Mouse (Mus musculus) liver, adult 2 months (tissue): ENCODE measurements around the gene Msl1. TPM values are rescaled to one million over a fixed set of nuclear protein-coding genes. Genes with fewer than 3 reads are reported as not detected.

Experiments used
- DNase-seq: peaks from one replicate; pipeline ENCODE4 v3.0.0-alpha.2; 2011; ENCODE audit warnings: low read depth, low spot score; ENCODE audit errors: extremely low read depth
- H3K27ac ChIP-seq: fragments of 200-500 bp; replicated peaks from 2 replicates; pipeline ENCODE4 v1.5.1; 2012; ENCODE audit warnings: low read depth, mild to moderate bottlenecking, control low read depth, inconsistent platforms, low read length; ENCODE audit not compliant: insufficient read depth
- H3K27me3 ChIP-seq: fragments of 200-500 bp; 2 replicates; pipeline ENCODE4 v1.6.1; 2012; ENCODE audit warnings: mild to moderate bottlenecking, moderate library complexity, low read length, inconsistent platforms; ENCODE audit not compliant: control insufficient read depth, insufficient read depth
- H3K36me3 ChIP-seq: fragments of 200-500 bp; 2 replicates; pipeline ENCODE4 v1.6.1; 2012; ENCODE audit warnings: low read length, inconsistent platforms; ENCODE audit not compliant: control insufficient read depth, insufficient read depth
- H3K4me1 ChIP-seq: fragments of 200-500 bp; 2 replicates; pipeline ENCODE4 v1.6.1; 2011; ENCODE audit warnings: low read length; ENCODE audit not compliant: control insufficient read depth, insufficient read depth
- H3K4me3 ChIP-seq: fragments of 200-500 bp; 2 replicates; pipeline ENCODE4 v1.5.1; 2011; ENCODE audit warnings: low read depth, mild to moderate bottlenecking, control low read depth, low read length, moderate library complexity; ENCODE audit not compliant: insufficient read depth
- H3K79me2 ChIP-seq: fragments of 200-500 bp; 2 replicates; pipeline ENCODE4 v1.6.1; 2012; ENCODE audit warnings: inconsistent platforms, mild to moderate bottlenecking, low read length, moderate library complexity; ENCODE audit not compliant: control insufficient read depth, insufficient read depth
- H3K9ac ChIP-seq: fragments of 200-500 bp; 2 replicates; pipeline ENCODE4 v1.6.1; 2012; ENCODE audit warnings: low read depth, mild to moderate bottlenecking, control low read depth, inconsistent platforms, low read length
- CTCF ChIP-seq: fragments of 200-500 bp; IDR thresholded peaks from 2 replicates; pipeline ENCODE4 v1.5.1; 2011; ENCODE audit warnings: low read depth, low read length, control low read depth
- POLR2A ChIP-seq: fragments of 200-500 bp; IDR thresholded peaks from 2 replicates; pipeline ENCODE4 v1.6.1; 2011; ENCODE audit warnings: low read length, control low read depth; ENCODE audit not compliant: insufficient read depth; ENCODE audit errors: extremely low read depth
- WGBS: fragments of 180-500 bp; shearing (Covaris S2); methylation state at CpG from one replicate; pipeline ENCODE4 v1.1.7; 2018; 5-methylcytosine and 5-hydroxymethylcytosine counted together
- polyA plus RNA-seq: library from polyadenylated mRNA; depleted of rRNA; stranded (reverse); fragments of >200 nt; gene quantifications from 2 replicates; pipeline ENCODE4 v1.2.3, GENCODE M21; 2012
- total RNA-seq: library from RNA; depleted of rRNA; stranded (reverse); fragments of >200 nt; gene quantifications from 2 replicates; pipeline ENCODE4 v1.2.3, GENCODE M21; 2014

The Msl1 gene
- total and polyA plus RNA-seq, 2 experiments = 15.5 to 17.0 TPM

DNA sequence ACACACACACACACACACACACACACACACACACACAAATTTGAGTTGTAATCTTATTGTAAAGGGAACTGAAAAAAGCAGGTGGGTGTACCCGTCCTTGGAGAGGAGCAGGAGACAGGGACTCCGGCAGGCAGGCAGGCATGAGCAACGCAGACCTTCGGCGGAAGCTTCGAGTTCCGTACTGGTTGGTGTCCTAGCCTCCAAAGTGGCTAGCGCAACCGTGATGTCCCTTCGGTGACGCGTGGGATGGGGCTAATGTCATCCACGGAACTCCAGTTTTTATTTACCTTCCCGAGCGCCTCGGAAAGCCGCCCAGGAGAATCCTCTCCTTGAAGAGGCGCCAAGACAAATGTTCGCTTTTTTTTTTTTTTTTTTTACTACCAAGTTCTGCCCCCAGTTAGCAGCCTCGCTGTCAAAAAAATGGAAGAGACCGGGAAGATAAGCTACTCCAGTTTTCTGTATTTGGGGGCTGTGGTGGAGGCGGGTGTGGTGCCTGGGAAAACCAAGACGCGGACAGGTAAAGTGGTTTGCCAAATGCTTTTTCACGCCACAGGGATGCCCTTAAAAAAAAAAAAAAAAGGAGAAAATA lies 6.0 kb upstream of the Msl1 start:
- no peaks in the 10 kb centered on the region for H3K27me3 ChIP-seq

DNA sequence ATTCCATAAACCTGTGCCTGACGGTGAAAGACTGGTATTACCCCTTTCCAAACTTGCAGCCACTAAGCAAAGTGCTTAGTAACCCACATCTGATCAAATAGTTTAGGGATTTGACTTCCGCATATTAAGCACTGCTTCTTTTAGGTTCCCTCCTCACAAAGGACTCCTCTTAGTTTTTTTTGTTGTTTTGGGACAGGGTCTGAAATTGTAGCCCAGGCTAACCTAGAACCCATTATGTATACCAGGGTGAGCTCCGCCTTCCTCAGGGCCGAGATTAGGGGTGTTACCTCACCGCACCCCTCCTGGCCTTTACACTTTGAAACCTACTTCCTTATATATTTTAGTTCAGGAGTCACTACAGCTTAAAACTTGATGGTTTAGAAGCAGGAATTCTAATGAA lies 5.5 kb upstream of the Msl1 start:
- H3K9ac ChIP-seq = peak overlapping the region; percentile 53
- TF ChIP-seq POLR2A = no peak
- TF ChIP-seq CTCF = no peak
- H3K4me1 ChIP-seq = peaks cover 22% of the 10 kb centered on the region
- no peak overlapping the region; the same call in 1 of the 2 replicates for H3K4me3 ChIP-seq
- whole genome bisulfite sequencing = 29% methylated on average over 5 of the region's 5 CpGs
- no peaks in the 10 kb centered on the region for H3K36me3 ChIP-seq
- DNase-seq = peak; percentile 33
- H3K79me2 ChIP-seq = no peaks in the 10 kb centered on the region
- peak overlapping the region; percentile 88 for H3K27ac ChIP-seq
- no peaks in the 10 kb centered on the region for H3K27me3 ChIP-seq

More for the DNA sequence above, 6.0 kb upstream of the Msl1 start:
- TF ChIP-seq POLR2A (no peak), CTCF (no peak)
- peak overlapping the region; percentile 88 for H3K27ac ChIP-seq
- 1% methylated on average over 25 of the region's 25 CpGs for WGBS
- H3K9ac ChIP-seq = peak overlapping the region; percentile 74
- H3K36me3 ChIP-seq = no peaks in the 10 kb centered on the region
- H3K79me2 ChIP-seq = no peaks in the 10 kb centered on the region
- DNase-seq = peak; percentile 77
- H3K4me1 ChIP-seq = peaks cover 23% of the 10 kb centered on the region
- H3K4me3 ChIP-seq = peak overlapping the region; percentile 62

DNA sequence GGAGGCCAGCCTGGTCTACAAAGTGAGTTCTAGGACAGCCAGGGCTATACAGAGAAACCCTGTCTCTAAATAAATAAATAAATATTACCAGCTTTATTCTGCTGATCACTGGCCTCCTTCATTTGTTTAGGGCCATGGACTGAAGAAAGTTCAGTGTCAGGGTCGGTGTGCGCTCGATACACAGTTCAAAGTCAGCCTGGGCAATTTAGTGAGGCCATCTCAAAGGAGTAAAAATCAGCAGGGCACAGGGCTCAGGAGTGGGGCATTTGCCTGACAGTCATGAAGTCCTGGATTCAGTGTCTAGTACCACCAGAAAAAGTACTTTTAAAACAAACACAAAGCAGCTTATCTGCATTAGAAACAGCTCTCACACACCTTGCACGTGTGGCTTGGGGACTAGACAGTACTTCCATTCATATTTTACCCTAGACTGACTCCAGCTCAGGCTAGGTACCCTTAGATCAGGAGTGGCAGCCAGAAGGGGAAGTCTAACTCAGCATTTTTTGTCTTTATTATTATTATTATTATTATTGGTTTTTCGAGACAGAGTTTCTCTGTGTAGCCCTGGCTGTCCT lies 4.6 kb upstream of the Msl1 start:
- Histone ChIP-seq H3K79me2 (peaks cover 4% of the 10 kb centered on the region), H3K27me3 (no peaks in the 10 kb centered on the region), H3K27ac (peak overlapping the region; percentile 66), H3K4me1 (peaks cover 15% of the 10 kb centered on the region), H3K9ac (0 out of 2 replicates have a peak overlapping the region, but pooled peaks have one; percentile 17), H3K36me3 (no peaks in the 10 kb centered on the region), H3K4me3 (no peak overlapping the region)
- WGBS = 31% methylated on average over 5 of the region's 5 CpGs
- no peak for TF ChIP-seq CTCF
- TF ChIP-seq POLR2A = no peak
- DNase-seq = peak; percentile 80

DNA sequence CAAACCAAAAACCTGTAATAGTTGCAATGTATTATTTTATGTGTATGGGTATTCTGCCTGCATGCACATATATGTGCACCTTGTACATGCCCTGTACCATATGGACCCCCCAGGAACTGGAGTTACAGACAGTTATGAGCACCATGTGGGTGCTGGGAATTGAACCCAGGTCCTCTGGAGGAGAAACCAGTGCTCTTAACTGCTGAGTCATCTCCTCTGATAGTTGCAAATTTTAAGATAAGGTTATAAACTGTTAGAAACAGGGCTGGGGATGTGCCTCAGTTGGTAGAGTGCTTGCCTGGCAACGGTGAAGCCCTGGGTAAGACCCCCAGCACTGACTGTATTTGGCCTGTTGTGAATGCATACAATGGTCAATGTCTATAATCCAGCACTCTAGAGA lies 3.9 kb upstream of the Msl1 start:
- H3K4me3 ChIP-seq = no peak overlapping the region
- TF ChIP-seq POLR2A = no peak
- no peak for TF ChIP-seq CTCF
- WGBS = 79% methylated on average over 1 of the region's 1 CpGs
- no peak overlapping the region for H3K27ac ChIP-seq
- H3K27me3 ChIP-seq = no peaks in the 10 kb centered on the region
- peaks cover 15% of the 10 kb centered on the region for H3K4me1 ChIP-seq
- no peak for DNase-seq
- peaks cover 11% of the 10 kb centered on the region for H3K79me2 ChIP-seq
- no peak overlapping the region for H3K9ac ChIP-seq
- H3K36me3 ChIP-seq = no peaks in the 10 kb centered on the region

DNA sequence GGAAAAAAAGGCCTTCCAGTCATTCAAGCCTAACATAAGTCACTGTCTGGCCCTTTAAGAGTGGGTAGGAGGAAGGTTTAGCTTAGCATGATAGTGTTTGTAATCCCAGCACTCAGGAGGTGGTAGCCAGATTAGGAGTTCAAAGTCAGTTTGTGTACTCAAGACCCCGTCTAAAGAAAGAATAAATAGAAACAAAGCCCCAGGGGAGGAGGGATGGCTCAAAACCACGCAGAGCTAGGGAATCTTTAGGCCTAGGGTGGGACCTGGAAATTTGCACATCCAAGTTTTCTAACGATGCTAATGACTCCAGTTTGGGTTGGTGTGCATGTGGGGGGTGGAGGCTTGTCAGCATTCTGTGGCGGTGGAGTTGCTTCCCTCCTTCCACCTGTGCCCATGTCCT lies 3.2 kb upstream of the Msl1 start:
- no peaks in the 10 kb centered on the region for H3K36me3 ChIP-seq
- TF ChIP-seq CTCF = no peak
- no peak for TF ChIP-seq POLR2A
- H3K79me2 ChIP-seq = peaks cover 15% of the 10 kb centered on the region
- DNase-seq = no peak
- H3K27ac ChIP-seq = no peak overlapping the region
- WGBS = 44% methylated on average over 4 of the region's 4 CpGs
- no peak overlapping the region for H3K4me3 ChIP-seq
- no peak overlapping the region for H3K9ac ChIP-seq
- H3K4me1 ChIP-seq = peaks cover 14% of the 10 kb centered on the region
- H3K27me3 ChIP-seq = no peaks in the 10 kb centered on the region

DNA sequence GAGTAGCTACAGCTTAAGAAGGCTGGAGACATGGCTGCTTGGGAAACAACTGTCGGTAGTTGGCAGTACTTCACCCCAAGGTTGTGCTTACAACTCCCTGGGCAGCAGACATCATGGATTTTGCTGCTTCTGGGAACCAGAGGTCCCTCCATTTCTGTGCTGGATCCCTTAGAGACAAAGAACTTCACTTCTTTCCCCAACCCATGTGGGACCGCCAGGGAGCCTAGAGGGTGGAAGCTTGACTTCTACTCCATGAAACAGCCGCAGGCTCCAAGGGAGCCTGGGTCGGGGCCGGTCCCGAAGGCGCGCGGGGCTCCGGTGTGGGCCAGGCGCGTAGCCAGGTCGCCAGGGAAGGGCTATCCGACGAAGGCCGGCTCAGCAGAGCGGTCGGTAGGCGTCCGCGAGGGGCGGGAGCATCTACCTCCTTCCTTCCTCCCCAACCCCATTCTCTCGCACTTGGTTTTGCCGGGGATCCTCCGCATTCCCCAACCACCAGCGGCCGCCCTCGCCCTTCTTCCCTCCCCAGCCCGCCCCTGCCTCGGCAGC lies 774 bp upstream of the Msl1 start:
- WGBS = under 1% methylated on average over 29 of the region's 30 CpGs
- Histone ChIP-seq H3K27ac (peak overlapping the region; percentile 94), H3K79me2 (peaks cover 26% of the 10 kb centered on the region), H3K4me1 (peaks cover 19% of the 10 kb centered on the region), H3K9ac (peak overlapping the region; percentile 95), H3K27me3 (no peaks in the 10 kb centered on the region), H3K4me3 (peak overlapping the region; percentile 92), H3K36me3 (peaks cover 5% of the 10 kb centered on the region)
- TF ChIP-seq POLR2A (0 out of 2 replicates have a peak, but pooled peaks have one; percentile 68), CTCF (no peak; the same call in 1 of the 2 replicates)
- DNase-seq = peak; percentile 67
